Mouse (Mus musculus) left cerebral cortex, adult 2 months (tissue): ENCODE measurements at regions not wholly inside any gene's neighbourhood (a gene's known extent, or its start where the extent isn't known, plus 50 kb on each side); places are given as distances from the start of the nearest gene placed in this dataset.

Experiments
- DNase-seq, 2 experiments: peaks; one replicate each; pipeline ENCODE4 v3.0.0; 2021 to 2022; ENCODE audit warnings: low spot score in 2 of 2, mixed read lengths in 1 of 2; ENCODE audit errors: extremely low spot score in 1 of 2
- H3K27ac ChIP-seq: fragments of 200-600 bp; 2 replicates; pipeline ENCODE4 v1.8.1; 2022
- H3K4me3 ChIP-seq: fragments of 200-600 bp; 2 replicates; pipeline ENCODE4 v1.8.1; 2022
- CTCF ChIP-seq: fragments of 200-600 bp; IDR thresholded peaks from 2 replicates; pipeline ENCODE4 v1.8.1; 2022; ENCODE audit warnings: antibody characterized with exemption, mild to moderate bottlenecking, moderate library complexity
- intact Hi-C: fragments of 180-260 bp; cut with DNase I; formaldehyde crosslinking; loops from one replicate; pipeline ENCODE4 v1.15.1; 2025

- H3K27ac ChIP-seq, result no peak overlapping the region
- DNase-seq, result no peak
- intact Hi-C loops, result loop anchor here (2.0 kb wide), 1 partner anchor 114 kb away; no protein-coding TSS in a partner anchor
Measured at GRCm38 (mm10) chr4:9024216-9024925, 785.5 kb upstream of the Car8 start.

GRCm38 (mm10) chr4:9019241-9020110, 780.6 kb upstream of the Car8 start:
- DNase-seq, result no peak
- TF ChIP-seq CTCF, result no peak
- H3K27ac ChIP-seq, result no peak overlapping the region
- H3K4me3 ChIP-seq, result no peak overlapping the region
- intact Hi-C loops, result no loop called here

More at GRCm38 (mm10) chr4:9024216-9024925, 785.5 kb upstream of the Car8 start:
- TF ChIP-seq CTCF, result no peak
- H3K4me3 ChIP-seq, result no peak overlapping the region

GRCm38 (mm10) chr4:9018236-9018635, 779.4 kb upstream of the Car8 start:
- DNase-seq, result no peak
- TF ChIP-seq CTCF, result no peak
- intact Hi-C loops, result no loop called here
- no peak overlapping the region for H3K27ac ChIP-seq
- H3K4me3 ChIP-seq, result no peak overlapping the region

GRCm38 (mm10) chr4:9016504-9017040, 777.7 kb upstream of the Car8 start:
- Histone ChIP-seq H3K4me3 (no peak overlapping the region), H3K27ac (no peak overlapping the region)
- intact Hi-C loops, result no loop called here
- TF ChIP-seq CTCF, result no peak
- no peak for DNase-seq

GRCm38 (mm10) chr4:9015528-9016503, 777.0 kb upstream of the Car8 start:
- no peak for DNase-seq
- Histone ChIP-seq H3K27ac (peak overlapping the region; percentile 34; the same call in 1 of the 2 replicates), H3K4me3 (no peak overlapping the region)
- intact Hi-C loops, result no loop called here
- no peak for TF ChIP-seq CTCF

- DNase-seq, result no peak
- TF ChIP-seq CTCF, result no peak
- Histone ChIP-seq H3K4me3 (no peak overlapping the region), H3K27ac (no peak overlapping the region)
- intact Hi-C loops, result no loop called here
Measured at GRCm38 (mm10) chr4:9014986-9015385, 776.1 kb upstream of the Car8 start.

GRCm38 (mm10) chr4:9012787-9013186, 773.9 kb upstream of the Car8 start:
- H3K4me3 ChIP-seq, result no peak overlapping the region
- H3K27ac ChIP-seq, result no peak overlapping the region
- TF ChIP-seq CTCF, result no peak
- DNase-seq, result no peak
- intact Hi-C loops, result no loop called here

GRCm38 (mm10) chr4:9011952-9012351, 773.1 kb upstream of the Car8 start:
- intact Hi-C loops, result no loop called here

GRCm38 (mm10) chr4:9011129-9011518, 772.3 kb upstream of the Car8 start:
- TF ChIP-seq CTCF, result no peak
- intact Hi-C loops, result no loop called here
- no peak for DNase-seq
- H3K27ac ChIP-seq, result no peak overlapping the region
- no peak overlapping the region for H3K4me3 ChIP-seq

More at GRCm38 (mm10) chr4:9011952-9012351, 773.1 kb upstream of the Car8 start:
- DNase-seq, result no peak
- H3K4me3 ChIP-seq, result no peak overlapping the region
- no peak for TF ChIP-seq CTCF
- no peak overlapping the region for H3K27ac ChIP-seq

GRCm38 (mm10) chr4:9010381-9011128, 771.7 kb upstream of the Car8 start:
- Histone ChIP-seq H3K4me3 (no peak overlapping the region), H3K27ac (no peak overlapping the region)
- no peak for DNase-seq
- intact Hi-C loops, result no loop called here
- TF ChIP-seq CTCF, result no peak
